Mouse (Mus musculus) liver, postnatal 0 days (tissue): ENCODE measurements around the gene Clec2g.

Experiments
- CTCF ChIP-seq: sonication (generic); IDR thresholded peaks from 2 replicates; pipeline ENCODE4 v1.5.1; 2016; ENCODE audit warnings: antibody characterized with exemption, low read depth
- EP300 ChIP-seq: IDR thresholded peaks from 2 replicates; pipeline ENCODE4 v1.6.1; 2016; ENCODE audit warnings: antibody characterized with exemption, low read depth, mild to moderate bottlenecking

DNA sequence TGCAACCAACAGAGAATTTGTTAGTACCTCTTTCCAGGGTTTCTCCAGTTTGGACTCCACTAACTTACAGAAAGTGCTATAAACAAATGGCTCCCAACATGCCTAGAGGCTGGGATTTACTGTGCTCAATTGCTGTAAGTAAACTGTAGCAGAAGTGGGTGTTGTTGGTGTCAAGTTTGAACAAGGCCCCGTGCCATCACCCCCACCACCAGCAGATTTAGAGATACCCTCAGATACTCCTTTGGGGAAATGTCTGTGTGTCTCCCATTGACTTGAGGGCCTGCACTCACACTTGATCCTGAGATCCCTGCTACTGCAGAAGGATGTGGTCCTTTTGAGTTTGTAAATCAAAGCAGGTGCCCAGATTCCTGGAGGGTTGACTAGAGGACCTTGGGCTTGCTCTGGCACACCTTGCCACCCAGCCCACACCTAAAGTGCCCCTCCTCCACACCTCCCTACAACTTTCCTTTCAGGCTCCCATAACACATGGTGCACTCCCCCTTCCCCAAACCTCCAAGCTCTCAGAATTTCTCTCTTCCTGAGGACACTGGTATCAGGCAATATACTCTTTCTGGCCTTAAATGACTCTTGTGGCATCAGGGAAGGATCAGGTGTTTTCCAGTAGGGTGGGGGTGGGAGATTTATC is 37.3 kb downstream of the Clec2g start:
- no peak for TF ChIP-seq CTCF
- TF ChIP-seq EP300 = no peak
